Mouse (Mus musculus): ENCODE results near the gene Kif14. TPM values are rescaled to one million over a fixed set of nuclear protein-coding genes. Genes with fewer than 3 reads are reported as not detected.

Gene Kif14
- polyA plus RNA-seq, 2 experiments = 5.1 to 6.2 TPM

DNA sequence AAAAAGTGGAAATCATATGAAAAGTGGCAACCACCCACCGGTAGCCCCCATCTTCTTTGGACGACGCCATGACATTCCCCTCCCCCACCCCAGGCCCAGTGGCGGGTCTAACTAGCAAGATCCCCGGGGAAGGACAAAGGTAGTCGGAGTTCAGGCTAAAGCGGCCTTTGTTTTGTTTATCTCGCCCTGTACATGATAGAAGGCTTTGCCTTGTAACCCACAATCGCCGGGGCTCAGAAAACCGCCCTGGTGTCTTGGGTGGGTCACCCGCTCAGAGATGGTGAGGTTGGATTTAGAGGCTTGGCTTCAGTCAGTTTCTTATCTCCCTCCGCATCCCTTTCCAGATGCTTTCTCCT lies 104.1 kb downstream of the Kif14 start:
- Histone ChIP-seq H3K4me1 (ENCODE audit: control insufficient read depth, insufficient read depth, low read length) (peaks cover 8% of the 10 kb centered on the region), H3K4me3 (replicated peaks; ENCODE audit: low read length) (peak overlapping the region; percentile 10; the same call in 1 of the 2 replicates), H3K9me3 (ENCODE audit: control insufficient read depth, low read length) (no peaks in the 10 kb centered on the region), H3K27me3 (ENCODE audit: control insufficient read depth, insufficient read depth, low read length) (no peaks in the 10 kb centered on the region), H3K27ac (replicated peaks; ENCODE audit: low read depth, low read length) (no peak overlapping the region), H3K36me3 (ENCODE audit: control insufficient read depth, insufficient read depth, low read length) (no peaks in the 10 kb centered on the region), H3K9ac (ENCODE audit: low read depth, low read length, severe bottlenecking) (no peak overlapping the region), H3K4me2 (replicated peaks; ENCODE audit: low read depth, low read length, severe bottlenecking) (peak overlapping the region; percentile 32)
- 23% methylated on average over 13 of the region's 13 CpGs for WGBS
- no peak for TF ChIP-seq POLR2A (IDR thresholded peaks at IDR 0.05; ENCODE audit: borderline replicate concordance, extremely low read depth, insufficient read depth, insufficient read length)
- DNase-seq (ENCODE audit: low spot score) (no peak), ATAC-seq (ENCODE audit: low FRiP score, low read depth) (no peak)

DNA sequence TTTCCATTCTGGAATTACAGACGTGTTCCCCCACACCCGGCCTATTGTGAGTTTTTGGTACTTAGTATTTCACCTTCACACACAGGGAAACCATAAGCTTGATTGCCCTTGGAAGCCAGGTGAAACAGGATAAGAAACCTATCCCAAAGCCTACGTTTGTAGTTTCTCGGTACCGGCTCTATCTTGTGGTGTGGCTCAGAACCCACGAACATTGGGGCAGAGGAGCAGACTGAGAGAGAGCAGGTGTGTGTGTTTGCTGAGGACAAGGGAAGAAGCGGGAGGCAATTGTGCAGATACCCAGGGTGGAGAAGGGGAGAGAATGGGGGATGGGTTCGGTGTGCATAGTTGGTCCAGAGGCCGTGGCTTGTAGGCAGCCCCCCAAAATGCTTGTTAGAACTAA lies 104.8 kb downstream of the Kif14 start:
- H3K4me3 ChIP-seq (replicated peaks; ENCODE audit: low read length) = no peak overlapping the region
- peaks cover 5% of the 10 kb centered on the region; the same call in 1 of the 2 replicates for H3K4me1 ChIP-seq (ENCODE audit: control insufficient read depth, insufficient read depth, low read length)
- 91% methylated on average over 9 of the region's 9 CpGs for WGBS
- H3K36me3 ChIP-seq (ENCODE audit: control insufficient read depth, insufficient read depth, low read length) = no peaks in the 10 kb centered on the region
- H3K27ac ChIP-seq (replicated peaks; ENCODE audit: low read depth, low read length) = no peak overlapping the region
- H3K4me2 ChIP-seq (replicated peaks; ENCODE audit: low read depth, low read length, severe bottlenecking) = no peak overlapping the region
- DNase-seq (ENCODE audit: low spot score) (no peak), ATAC-seq (ENCODE audit: low FRiP score, low read depth) (no peak)
- no peak for TF ChIP-seq POLR2A (IDR thresholded peaks at IDR 0.05; ENCODE audit: borderline replicate concordance, extremely low read depth, insufficient read depth, insufficient read length)
- H3K27me3 ChIP-seq (ENCODE audit: control insufficient read depth, insufficient read depth, low read length) = no peaks in the 10 kb centered on the region
- H3K9me3 ChIP-seq (ENCODE audit: control insufficient read depth, low read length) = no peaks in the 10 kb centered on the region
- no peak overlapping the region for H3K9ac ChIP-seq (ENCODE audit: low read depth, low read length, severe bottlenecking)

DNA sequence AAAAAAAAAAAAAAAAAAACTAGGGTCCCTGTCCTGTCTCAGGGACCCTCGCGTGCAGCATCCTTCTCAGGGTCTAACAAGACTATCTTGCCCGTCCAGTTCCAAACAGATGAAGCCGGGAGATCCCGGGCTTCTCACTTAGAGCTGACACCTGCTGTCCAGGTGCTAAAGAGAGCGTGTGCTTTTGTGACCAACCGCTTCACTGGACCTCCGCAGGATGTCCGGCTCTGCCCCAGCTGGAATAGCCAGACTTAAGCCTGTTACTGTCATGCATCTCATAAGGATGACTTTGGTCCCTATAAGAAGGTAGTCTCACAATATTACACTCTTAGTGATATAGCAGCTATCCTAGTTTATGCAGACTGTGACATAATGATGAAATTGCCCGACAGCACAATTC lies 105.4 kb downstream of the Kif14 start:
- DNase-seq (ENCODE audit: low spot score) (no peak), ATAC-seq (ENCODE audit: low FRiP score, low read depth) (no peak)
- Histone ChIP-seq H3K27me3 (ENCODE audit: control insufficient read depth, insufficient read depth, low read length) (no peaks in the 10 kb centered on the region), H3K9ac (ENCODE audit: low read depth, low read length, severe bottlenecking) (no peak overlapping the region), H3K4me3 (replicated peaks; ENCODE audit: low read length) (no peak overlapping the region), H3K36me3 (ENCODE audit: control insufficient read depth, insufficient read depth, low read length) (no peaks in the 10 kb centered on the region), H3K4me2 (replicated peaks; ENCODE audit: low read depth, low read length, severe bottlenecking) (no peak overlapping the region), H3K4me1 (ENCODE audit: control insufficient read depth, insufficient read depth, low read length) (peaks cover 5% of the 10 kb centered on the region; the same call in 1 of the 2 replicates), H3K27ac (replicated peaks; ENCODE audit: low read depth, low read length) (no peak overlapping the region), H3K9me3 (ENCODE audit: control insufficient read depth, low read length) (no peaks in the 10 kb centered on the region)
- WGBS = 83% methylated on average over 10 of the region's 10 CpGs
- no peak for TF ChIP-seq POLR2A (IDR thresholded peaks at IDR 0.05; ENCODE audit: borderline replicate concordance, extremely low read depth, insufficient read depth, insufficient read length)

DNA sequence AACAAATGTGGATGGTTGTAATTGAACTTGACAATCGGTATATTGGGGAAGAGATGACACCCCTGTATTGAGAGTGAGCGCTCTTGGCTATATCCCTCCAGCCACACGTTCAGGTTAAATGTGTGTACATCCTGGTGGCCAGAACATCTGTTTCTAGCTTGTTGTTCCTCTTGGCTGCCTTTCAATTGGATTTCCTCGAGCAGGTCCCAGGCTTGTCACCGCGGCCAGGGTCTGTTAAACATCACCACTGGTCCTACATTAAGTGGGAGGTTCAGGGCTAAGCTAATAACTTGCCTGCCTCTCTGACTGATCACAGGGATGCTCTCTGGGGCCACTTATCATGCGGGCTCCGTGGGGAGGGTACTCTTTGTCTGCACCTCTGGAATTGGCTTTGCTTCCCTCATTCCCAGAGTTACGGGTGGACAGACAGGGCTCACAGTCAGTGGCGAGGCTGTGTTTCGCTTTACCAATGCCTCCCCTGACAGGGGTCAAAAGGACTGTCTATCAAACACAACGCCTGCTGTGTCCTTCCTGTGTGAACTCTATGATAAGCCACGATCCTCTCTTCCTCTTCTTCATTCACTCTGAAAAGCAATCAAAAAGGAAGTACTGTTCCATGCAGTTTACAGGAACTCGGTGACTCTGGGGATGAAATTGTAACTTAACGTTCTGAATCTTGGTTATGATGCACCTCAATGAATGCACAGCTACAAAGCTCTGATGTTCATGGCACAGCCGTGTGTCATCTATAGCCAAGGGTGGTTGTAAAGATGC lies 111.9 kb downstream of the Kif14 start:
- Histone ChIP-seq H3K4me1 (ENCODE audit: control insufficient read depth, insufficient read depth, low read length) (peaks cover 15% of the 10 kb centered on the region), H3K9me3 (ENCODE audit: control insufficient read depth, low read length) (no peaks in the 10 kb centered on the region), H3K27ac (replicated peaks; ENCODE audit: low read depth, low read length) (no peak overlapping the region), H3K9ac (ENCODE audit: low read depth, low read length, severe bottlenecking) (no peak overlapping the region), H3K27me3 (ENCODE audit: control insufficient read depth, insufficient read depth, low read length) (no peaks in the 10 kb centered on the region), H3K36me3 (ENCODE audit: control insufficient read depth, insufficient read depth, low read length) (no peaks in the 10 kb centered on the region), H3K4me2 (replicated peaks; ENCODE audit: low read depth, low read length, severe bottlenecking) (no peak overlapping the region; the same call in 1 of the 2 replicates), H3K4me3 (replicated peaks; ENCODE audit: low read length) (no peak overlapping the region)
- ATAC-seq (ENCODE audit: low FRiP score, low read depth) (peak; percentile 53), DNase-seq (ENCODE audit: low spot score) (peak; percentile 51)
- WGBS = 29% methylated on average over 16 of the region's 16 CpGs
- no peak for TF ChIP-seq POLR2A (IDR thresholded peaks at IDR 0.05; ENCODE audit: borderline replicate concordance, extremely low read depth, insufficient read depth, insufficient read length)

DNA sequence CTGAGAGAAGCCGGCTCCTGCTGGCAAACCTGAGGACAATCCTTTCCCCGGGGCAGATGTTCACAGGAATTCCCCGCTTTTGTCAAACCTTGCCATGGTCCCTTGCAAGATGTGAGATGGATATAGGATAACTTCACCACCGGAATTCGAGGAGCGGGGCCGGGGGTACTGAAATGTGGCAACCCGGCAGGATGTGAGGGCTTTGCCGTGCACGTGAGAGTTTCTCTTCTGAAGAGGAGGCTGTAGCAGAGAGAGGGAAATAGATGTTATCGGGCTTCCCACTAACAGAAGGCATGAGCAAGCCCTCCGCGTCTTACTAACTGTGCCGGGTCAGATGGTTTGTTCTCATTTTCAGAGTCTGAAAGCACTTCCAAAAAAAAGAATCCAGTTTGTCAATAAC lies 113.2 kb downstream of the Kif14 start:
- no peaks in the 10 kb centered on the region for H3K9me3 ChIP-seq (ENCODE audit: control insufficient read depth, low read length)
- ATAC-seq (ENCODE audit: low FRiP score, low read depth) (no peak), DNase-seq (ENCODE audit: low spot score) (no peak)
- no peak for TF ChIP-seq POLR2A (IDR thresholded peaks at IDR 0.05; ENCODE audit: borderline replicate concordance, extremely low read depth, insufficient read depth, insufficient read length)
- no peak overlapping the region for H3K4me2 ChIP-seq (replicated peaks; ENCODE audit: low read depth, low read length, severe bottlenecking)
- no peak overlapping the region for H3K27ac ChIP-seq (replicated peaks; ENCODE audit: low read depth, low read length)
- H3K9ac ChIP-seq (ENCODE audit: low read depth, low read length, severe bottlenecking) = no peak overlapping the region
- H3K4me1 ChIP-seq (ENCODE audit: control insufficient read depth, insufficient read depth, low read length) = peaks cover 15% of the 10 kb centered on the region
- 80% methylated on average over 14 of the region's 14 CpGs for WGBS
- no peaks in the 10 kb centered on the region for H3K27me3 ChIP-seq (ENCODE audit: control insufficient read depth, insufficient read depth, low read length)
- no peak overlapping the region for H3K4me3 ChIP-seq (replicated peaks; ENCODE audit: low read length)
- no peaks in the 10 kb centered on the region for H3K36me3 ChIP-seq (ENCODE audit: control insufficient read depth, insufficient read depth, low read length)
